Mouse (Mus musculus) megakaryocyte progenitor cell, adult 5-6 weeks (primary cell): ENCODE data around the gene Prcd. TPM values are rescaled to one million over a fixed set of nuclear protein-coding genes. Genes with fewer than 3 reads are reported as not detected.

ENCODE experiments used
- ATAC-seq: replicated peaks from 2 replicates; pipeline ENCODE4 v1.8.0; 2016; ENCODE audit warnings: mild to moderate bottlenecking, moderate TSS enrichment, inconsistent platforms; ENCODE audit not compliant: poor library complexity
- total RNA-seq, 2 experiments: library from RNA; stranded (forward) in 1 of 2; stranded (reverse) in 1 of 2; fragments of 157-497, 149-512 nt in 1 of 2; fragments of 200-1000 nt in 1 of 2; gene quantifications; 2 replicates each; pipeline versions ENCODE4 v1.2.3 to v1.2.4; 2015 to 2017

Prcd gene
- total RNA-seq, 2 experiments from 2014 or later = 0.17 to 0.47 TPM

DNA sequence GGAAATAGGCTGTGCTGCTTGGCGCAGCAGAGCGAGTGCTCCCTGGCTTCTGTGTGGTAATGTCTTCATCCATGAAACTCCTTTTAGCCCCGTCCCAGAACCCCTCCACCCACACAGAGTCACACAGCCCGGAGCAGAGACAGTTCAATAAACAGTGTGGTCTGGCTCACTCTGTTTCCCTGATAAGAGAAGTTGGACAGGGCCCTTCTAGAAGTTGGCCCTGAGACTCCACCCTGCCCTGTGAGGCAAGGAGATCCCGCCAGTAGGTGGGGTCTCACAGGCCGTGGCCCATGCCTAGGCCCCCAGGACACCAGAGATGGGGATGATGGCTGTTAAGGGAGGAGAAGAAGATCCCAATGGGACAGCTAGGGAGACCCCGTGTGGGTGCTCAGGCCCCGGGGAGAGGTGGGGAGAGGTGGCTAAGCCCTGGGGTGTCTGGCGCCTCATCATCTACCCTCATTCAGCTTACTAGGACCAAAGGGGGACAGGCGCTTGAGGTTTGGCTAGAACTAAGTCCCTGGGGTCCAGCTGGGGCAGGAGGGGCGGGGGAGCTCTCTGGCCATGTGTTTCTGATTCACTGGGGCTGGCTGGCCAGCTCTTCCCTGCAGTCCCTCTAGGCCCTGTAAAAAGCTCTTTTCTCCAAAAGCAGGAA lies 5.9 kb upstream of the Prcd start:
- ATAC-seq = peak; percentile 65

DNA sequence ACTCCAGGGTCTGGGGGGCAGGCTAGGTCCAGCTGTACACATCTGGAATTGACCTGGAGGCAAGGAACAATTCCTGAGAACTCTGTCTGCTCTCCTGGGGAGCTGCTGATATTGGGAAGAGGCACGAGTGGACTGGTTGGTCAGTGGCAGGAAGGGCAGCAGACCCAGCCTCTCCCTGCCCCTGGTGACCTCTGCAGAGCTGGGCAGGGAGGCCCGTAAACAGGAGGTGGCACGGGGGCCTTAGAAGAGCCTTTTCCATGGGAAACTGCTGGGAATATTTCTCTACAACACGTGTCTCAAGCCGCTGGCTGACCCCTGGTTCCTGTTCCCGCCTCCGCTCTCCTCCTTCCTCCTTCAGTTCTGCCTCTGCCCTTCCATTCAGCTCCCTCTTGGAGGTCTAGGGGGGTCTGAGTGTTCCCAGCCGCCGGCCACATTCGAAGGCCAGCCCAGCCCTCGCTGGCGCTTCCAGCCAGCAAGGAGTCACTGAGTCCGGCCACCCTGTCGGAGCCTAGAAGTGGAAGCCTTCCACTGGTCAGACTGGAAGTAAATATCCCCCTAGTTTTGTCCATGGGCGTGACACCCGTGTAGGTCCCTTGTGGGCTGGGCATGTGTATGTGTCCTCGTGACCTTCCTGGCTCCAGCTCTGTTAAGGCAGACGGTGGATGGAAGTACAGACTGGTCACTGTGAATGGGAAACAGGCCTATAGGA lies 5.0 kb upstream of the Prcd start:
- ATAC-seq = no peak

DNA sequence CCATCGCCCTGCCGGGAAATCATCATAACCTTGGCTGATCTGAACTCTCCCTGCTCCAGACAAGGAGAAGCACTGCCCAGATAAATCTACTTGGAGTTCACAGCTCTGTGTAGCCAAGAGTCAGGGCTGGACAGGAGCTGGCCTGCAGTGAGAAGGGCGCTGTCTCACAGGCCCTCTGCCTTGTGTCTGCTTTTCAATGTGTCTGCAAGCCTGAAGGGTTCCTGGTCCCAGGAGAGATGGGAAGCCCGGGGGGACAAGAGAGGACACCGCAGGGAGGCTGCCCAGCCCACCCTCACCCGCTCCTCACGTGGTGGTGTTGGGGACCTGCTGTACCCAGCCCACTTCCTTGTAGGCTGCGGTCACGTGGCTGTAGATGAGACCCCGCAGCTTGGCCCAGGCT lies 4.4 kb upstream of the Prcd start:
- no peak for ATAC-seq

DNA sequence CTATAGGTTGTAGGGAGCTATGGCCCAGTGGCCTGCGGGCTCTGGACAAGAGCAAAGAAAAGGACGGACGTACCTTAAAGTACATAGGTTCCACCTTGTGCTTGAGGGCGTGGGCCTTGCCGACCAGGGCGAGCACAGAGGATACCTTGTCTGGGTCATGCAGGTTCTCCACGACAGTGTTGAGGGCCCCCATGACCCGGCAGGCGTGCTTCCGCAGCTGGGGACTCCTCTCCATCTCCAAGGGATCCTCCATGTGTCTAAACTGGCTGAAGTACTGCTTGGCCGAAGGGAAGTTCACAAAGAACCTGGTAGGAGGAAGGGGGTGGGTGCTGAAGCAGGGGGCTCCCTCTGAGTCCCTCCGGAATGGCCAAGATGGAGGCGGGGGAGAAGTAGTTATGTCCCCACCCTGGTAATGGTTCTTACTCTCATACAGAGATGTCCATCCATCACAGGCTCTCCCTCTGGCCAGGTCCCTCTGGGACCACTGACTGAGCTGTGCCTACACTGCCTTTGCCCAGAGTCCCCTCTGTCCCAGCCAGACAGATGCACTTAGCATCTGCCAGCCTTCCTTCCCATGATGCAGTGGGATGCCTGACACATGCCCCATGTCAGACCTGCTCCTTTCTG lies 3.5 kb upstream of the Prcd start:
- ATAC-seq = no peak

DNA sequence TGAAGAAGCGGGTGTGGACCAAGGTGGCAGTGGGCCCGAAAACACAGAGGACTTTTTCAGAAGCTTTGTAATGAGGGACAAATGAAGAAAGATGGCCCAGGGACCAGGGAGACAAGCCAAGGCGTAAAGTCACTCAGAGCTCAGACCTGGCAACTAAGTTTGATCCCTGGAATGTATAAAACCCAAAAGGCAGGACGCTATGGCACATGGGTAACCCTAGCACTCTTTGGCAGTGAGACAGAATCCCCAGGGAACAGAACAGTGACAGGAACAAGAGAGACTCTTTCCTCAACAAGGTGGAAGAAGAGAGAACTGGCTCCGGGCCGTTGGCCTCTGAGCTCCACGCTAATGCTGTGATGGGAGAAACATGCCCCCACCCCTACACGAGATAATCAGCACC lies 2.5 kb upstream of the Prcd start:
- no peak for ATAC-seq

DNA sequence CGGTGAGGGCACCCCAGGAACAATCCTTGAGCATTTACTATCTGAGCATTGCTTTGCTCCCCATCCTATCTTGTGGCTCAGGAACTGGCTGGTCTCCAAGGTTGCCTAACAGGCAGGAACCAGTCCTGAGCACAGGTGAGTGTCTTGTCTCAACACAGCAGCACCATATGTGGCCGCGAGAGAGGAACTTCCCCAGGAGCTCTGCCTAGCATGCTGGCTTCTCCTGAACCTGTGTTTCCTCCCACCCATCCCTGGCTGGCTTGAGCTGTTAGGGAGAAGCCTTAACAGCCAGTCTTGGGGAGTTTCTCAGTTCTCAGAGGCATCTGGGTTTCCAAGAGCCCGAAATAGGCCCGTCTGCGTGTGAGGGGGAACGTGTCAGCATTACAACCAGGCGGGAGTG lies 2.0 kb upstream of the Prcd start:
- ATAC-seq = no peak

DNA sequence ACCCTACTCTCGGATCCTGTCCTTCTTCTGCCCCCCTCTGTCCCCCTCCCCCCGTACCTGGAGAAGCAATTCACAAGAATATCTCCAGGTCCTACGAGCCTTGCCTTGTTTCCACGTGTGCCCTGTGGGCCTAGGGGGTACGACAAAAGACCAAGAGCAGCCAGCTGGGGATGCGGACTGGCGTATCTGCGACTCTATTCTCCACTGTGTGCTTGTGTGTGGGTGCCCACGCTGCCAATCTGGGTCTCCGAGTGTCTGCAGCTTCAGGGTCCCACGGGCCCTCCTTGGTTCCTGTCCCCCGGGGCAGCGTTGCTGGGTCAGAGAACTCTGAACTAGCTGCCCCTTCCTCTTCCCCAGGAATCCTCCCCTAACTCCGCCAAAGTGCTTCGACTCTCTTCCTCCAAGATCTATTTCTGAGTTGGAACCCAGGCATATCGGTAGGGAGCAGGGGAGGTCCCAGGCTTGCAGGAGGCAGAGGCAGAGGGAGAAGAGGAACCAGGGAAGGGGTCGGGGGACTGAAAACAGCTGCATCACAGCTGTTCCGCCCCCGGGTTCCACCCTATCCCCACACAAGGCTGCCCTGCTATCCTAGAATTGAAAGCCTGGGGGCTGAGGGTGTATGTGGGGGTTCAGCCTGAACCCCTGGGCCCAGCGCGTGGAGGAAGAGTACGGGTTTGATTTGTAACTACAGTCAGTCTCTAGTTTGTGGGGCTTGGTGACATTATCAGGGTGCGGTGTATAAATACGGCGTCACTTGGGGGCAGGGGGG lies 820 bp upstream of the Prcd start:
- no peak for ATAC-seq

DNA sequence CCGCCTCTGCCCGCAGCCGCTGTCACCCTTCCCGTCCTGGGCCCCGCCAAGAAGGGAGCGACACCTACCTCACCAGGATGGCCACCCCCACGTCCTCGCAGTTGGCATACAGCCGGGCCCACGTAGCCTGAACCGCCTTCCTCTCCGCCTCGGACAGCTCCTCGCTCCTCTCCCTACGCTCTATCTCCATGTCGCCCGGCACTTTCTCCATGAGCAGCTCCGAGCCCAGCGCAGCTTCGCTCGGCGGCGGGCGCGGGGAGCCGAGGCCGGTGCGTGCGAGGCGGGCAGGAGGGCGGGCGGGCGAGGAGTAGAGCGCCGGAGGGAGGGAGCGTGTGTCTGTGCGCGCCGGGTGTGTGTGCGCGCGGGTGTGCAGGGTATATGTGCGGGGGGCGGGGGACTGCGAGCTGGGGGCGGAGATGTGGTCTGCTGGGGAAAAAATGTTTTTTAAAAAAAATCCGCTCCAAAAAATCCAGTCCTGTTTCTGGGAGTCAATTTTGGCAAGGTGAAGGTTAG lies 431 bp downstream of the Prcd start:
- no peak for ATAC-seq

DNA sequence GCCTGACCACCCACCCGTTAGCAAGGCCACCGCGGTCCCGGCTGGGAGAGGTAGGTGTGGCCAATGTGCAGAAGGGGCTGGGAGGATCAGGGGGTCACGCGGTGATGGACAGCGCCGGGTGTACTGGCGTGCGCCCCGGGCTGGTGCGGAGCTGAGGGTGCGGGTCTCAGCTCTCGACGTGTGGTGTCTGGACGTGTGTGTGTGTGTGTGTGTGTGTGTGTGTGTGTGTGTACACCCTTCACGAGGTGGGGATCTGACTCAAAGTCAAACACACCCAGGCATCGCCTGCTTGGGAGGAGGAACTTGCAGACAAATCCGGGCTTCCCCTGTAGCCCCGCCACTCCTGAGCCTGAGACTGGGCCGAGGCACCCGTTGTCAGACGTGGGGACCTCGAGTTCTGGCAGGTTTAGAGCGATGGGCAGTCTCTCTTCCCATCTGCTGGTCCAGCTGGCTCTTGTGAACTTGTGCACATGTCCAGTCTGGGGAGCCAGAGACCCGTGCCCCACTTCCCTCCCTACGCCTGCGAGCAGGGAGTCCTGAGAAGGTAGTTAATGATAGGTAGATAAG lies 1.0 kb downstream of the Prcd start, which contains the start of gene Cygb:
Gene Cygb (minus strand): TSS at position 59 of the 567 bp plus-strand sequence.
- no peak for ATAC-seq

DNA sequence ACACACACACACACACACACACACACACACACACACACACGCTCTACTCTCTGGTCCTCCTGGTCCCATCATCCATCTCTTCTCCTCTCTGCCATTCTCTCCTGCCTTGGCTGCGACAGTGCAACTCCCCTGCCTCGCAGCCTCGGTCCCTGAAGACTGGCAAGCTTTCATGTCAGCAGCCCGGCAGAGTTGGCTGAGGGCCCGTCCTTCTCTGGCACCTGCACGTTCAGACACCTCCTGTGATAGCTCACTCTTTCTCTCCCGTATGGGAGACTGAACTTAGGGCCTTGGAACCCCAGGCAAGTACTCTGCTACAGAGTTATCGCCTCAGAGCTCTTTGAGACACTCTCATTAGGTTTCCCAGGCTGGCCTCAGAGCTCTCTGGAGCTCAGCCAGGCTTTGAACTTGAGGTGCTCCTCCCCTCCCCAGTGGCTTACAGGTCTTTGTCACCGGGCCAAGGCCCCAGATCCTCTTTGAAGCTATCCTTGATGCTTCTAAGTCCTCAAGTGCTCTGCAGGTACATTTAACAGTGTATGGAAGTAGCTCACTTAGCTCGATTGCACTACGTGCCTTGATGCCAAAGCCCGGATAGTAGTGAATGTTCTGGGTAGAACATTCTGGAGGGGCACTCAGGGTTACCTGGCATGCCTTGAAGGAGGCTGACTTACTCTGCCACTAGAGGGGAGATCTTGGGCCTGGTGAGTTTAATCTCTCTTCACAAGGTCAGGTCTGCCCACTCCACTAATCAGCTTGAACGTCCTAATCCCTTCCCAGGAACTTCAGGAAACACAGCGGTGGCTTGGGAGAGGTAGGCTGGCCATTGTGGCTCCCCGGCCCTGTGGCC lies 3.2 kb downstream of the Prcd start:
- no peak for ATAC-seq

DNA sequence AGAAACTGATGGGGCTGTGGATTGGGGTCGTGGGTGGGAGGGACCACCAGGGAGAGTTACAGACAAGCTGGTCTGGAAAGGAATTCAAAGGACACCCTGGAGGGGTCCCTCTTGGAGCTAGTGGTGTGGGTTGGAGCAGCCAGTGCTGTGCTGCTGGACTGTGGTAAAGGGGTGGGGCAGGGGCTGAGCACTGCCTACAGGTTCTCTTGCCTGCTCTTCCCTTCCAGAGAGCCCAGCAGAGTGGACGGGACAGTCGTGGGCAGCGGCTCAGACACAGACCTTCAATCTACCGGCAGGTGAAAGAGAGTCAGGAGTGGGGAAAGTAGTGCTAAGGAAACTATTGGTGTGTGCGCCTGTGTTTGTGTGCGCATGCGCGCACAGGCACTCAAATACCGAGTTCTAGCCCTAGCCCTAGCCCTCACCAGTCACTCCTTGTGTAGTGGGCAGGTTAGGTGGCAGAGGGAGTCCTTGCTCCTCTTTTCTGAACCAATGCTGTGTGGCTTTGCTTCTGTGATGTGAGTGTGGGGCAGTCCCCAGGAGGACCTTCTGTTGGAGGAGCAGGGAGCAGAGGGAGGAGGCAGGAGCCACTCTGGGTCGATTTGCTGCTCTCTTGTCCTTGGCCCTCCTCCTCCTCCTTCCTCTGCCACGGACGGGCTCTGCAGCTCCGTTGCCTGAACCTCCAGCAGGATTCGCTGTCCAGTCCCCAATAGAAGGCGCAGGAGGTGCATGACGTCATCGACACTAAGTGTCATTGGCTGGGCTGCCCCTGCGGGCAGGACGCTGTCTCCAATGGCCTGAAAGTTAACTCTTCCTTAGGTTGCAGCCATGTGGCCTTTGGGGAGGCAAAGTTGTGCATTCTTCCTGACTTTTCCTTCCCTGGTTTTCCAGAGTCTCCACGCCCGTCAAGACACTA lies 4.2 kb downstream of the Prcd start:
- ATAC-seq = peak; percentile 91

DNA sequence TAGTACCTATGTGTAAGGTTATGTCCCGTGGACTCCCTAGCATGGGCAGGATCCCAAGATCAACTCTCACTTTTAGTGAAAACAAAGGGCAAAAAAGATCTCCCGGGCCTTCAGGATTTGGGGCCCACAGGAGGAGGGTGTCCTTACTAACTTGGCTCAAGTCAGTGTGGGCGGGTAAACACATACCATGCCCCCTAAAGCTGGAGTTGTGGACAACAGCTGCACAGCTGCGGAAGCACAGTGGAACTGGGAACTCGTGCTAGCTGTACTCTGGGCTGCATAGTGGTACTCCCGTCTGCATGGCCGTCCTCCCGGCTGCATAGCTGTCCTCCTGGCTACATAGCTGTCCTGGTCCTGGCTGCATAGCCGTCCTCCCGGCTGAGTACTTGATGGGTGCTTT lies 4.9 kb downstream of the Prcd start:
- ATAC-seq = no peak

DNA sequence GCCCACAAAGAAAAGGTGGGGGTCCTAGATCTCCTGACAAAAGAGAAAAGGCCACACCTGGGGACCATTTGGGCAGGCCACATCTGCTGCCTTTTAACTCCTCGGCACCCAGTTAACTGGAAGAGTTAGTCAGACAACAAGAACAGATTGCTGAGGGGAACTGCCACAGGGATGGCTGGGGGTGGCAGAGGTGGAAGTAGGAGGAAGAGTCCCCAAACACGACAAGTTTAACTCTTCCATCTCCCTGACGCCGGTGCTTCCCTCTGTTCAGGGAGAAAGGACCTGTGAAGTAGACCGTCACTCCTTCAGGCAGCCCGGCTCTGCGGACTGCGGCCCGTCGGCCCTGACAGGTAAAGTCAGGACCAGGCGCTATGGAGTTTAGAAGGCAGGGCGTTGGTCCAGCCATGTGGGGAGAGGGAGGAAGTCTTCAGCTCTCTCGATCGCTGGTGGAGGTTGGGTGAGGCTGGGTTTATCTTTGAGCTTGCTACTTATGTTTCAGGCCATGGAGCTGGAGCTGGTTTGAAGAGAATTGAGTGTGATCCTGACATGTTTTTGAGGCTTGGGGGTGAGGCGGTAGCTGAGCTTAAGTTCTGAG lies 5.8 kb downstream of the Prcd start:
- ATAC-seq = no peak

DNA sequence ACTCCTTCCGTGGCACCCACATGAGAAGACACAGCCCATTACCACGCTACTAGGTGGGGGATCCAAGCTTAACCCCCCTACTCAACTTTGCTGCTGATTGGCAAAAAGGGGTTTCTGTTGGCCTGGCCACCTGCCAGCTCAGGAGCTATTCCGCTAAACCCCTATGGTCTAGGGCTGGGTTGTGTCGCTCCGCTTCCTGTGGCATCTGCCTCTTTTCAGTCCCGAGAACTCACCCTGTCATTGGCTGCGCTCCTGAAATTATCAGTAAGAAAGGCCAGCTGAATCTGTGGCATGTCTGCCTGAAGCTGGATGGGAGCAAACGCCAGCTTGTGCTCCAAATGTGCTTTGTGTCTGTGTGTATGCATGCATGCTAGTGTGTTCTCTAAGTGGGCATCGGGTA lies 6.8 kb downstream of the Prcd start:
- ATAC-seq = no peak

DNA sequence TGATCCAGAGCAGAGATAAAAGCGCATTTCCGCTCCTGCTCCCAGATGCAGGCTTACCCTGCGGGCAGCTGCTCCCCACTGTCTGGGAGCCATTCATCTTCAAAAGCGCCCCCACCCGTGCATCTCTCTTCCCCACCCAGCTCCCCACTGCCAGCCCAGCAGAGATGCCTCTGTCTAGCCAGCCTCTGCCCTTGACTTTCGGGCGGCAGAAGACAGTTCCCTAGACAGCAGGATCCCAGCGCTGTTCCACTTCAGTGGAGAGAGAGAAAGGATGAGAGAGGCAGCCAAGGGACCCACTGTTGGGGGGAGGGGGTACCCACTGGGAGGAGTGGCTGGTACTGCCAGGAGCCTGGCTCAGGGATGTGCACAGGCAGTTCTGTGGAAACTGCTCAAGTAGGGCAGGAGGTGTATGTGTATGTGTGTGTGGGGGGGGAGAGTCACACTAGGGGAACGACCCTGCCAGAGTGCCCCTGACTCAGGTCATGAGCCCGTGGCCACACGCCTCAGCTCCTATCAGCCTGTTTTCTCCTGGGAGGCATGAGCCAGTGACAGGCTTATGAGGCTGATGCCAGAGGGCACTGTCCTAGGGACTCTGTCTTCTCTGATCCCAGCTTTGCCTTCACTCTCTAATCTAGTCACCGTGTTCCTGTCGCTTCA lies 8.1 kb downstream of the Prcd start:
- ATAC-seq = no peak

DNA sequence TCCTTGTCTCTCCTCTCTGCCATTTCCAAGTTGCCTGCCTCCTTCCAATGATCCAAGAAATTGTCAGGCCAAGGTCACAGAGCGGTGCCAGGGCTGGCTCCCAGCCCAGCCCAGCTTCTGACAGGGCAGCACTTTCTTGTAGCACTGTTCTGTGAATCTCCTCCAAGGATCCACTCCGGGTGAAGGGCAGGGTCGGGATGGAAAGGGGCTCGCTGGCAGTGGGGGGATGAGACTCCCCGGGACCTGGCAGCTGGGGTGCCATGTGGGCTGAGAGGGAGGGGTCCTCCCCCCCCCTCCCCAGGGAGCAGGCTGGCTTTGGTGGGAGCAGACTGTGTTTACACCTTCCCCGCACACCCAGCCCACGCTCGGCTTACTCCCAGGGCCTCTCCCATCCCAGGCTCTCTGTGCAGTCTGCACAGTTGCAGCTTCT lies 8.6 kb downstream of the Prcd start:
- ATAC-seq = no peak

DNA sequence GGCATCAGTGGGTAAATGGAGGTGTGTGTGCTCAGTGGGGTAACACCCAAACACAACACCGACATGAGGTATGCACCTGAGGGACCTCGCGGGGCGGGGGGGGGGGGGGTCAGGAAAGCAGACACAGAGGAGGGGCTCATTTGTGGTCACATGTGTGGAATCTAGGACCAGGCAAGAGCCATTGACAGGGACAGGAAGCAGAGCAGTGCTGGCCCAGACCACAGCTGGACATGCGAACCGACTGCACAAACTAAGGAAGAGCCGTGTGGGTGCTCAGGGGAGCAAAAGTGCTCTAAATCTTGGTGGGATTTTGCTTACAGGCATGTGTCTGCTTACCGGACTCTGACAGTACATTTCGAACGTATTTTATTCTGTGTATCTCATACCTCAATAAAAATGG lies 12.0 kb downstream of the Prcd start:
- no peak for ATAC-seq

DNA sequence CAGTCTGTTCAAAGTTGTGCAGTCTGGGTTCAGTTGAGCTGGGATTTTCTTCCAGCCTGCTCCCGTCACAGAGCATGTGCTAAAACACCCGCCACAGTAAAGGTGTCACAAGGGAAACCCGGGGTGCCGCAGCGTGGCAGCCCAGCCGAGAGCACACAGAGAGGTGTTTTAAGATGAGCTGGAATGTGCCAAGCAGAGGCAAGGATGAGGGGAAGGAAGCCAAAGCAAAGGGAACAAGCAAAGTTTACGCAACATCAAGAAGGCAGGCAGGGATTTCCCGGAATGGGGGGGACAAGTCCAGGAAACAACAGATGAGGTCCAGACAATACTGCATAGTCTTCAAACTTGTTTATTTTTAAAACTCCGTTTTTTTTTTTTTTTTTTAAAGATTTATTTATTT lies 13.2 kb downstream of the Prcd start:
- ATAC-seq = no peak
